ENCODE assay signal across 9 mouse cellular contexts in the genomic region with DNA sequence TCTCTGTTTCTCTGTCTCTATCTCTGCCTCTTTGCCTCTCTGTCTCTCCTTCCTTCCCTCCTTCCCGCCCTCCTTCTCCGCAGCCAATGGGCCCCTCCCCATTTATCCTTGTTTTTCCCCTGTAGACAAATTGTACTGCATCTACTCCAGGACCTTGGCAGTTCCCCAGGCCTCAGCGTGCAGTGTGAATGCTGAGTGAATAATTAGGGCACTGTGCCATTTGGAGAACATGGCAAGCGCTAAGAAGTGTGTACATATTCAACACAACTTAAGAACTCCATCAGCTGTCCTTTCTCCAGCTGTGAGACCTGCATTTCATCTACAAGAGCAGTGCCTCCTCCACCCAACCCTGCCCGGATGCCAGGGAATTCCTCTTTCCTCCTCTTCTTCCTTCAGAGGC.
A peak's percentile ranks its signal among the peaks of the same experiment; 100 is the strongest.
DNase-seq lines count a peak whose midpoint lies in the region; ATAC-seq lines count a peak whose summit lies in the region.
"Had no signal": no experiment of that assay in that cellular context is flagged by ENCODE, and none has a peak within 500 bp of the region (broad histone marks: within the 10 kb centered on the region; RNA-seq: fewer than 3 reads in every experiment).

No protein-coding gene starts in this region.

- peak; percentile 34 for DNase-seq in frontal cortex, postnatal 10 days (ENCODE audit: low spot score in 2 of 2)
- DNase-seq in lung, postnatal 36 days, result no peak
- DNase-seq in spleen, postnatal 4 days (ENCODE audit: low spot score in 2 of 2), result no peak
- no peak for DNase-seq in natural killer cell, adult 2 months (ENCODE audit: low spot score in 2 of 2)

- H3K9ac ChIP-seq in lung, embryonic 15.5 days, result no peak overlapping the region
- no peak overlapping the region for H3K9ac ChIP-seq in forebrain, embryonic 16.5 days (replicated peaks; ENCODE audit: low read depth, low read length)
- no peak overlapping the region for H3K9ac ChIP-seq in neural tube, embryonic 14.5 days (replicated peaks; ENCODE audit: low read depth, low read length)

- H3K9me3 ChIP-seq in lung, embryonic 15.5 days, result no peaks in the 10 kb centered on the region
- H3K9me3 ChIP-seq in forebrain, embryonic 16.5 days (ENCODE audit: control insufficient read depth, low read length), result no peaks in the 10 kb centered on the region
- H3K9me3 ChIP-seq in neural tube, embryonic 14.5 days (ENCODE audit: control insufficient read depth, low read length), result no peaks in the 10 kb centered on the region

- no peak for ATAC-seq in frontal cortex, adult (ENCODE audit: low TSS enrichment)
- peak; percentile 42; the same call in 1 of the 2 replicates for ATAC-seq in lung, embryonic 15.5 days (ENCODE audit: borderline replicate concordance, extremely low read depth, low FRiP score, low TSS enrichment)
- peak; percentile 87 for ATAC-seq in forebrain, embryonic 16.5 days
- peak; percentile 39; the same call in 1 of the 2 replicates for ATAC-seq in neural tube, embryonic 14.5 days (ENCODE audit: low read depth)

- H3K4me2 ChIP-seq in lung, embryonic 15.5 days, result no peak overlapping the region
- H3K4me2 ChIP-seq in forebrain, embryonic 16.5 days (ENCODE audit: low read length), result no peak overlapping the region
- H3K4me2 ChIP-seq in neural tube, embryonic 14.5 days (ENCODE audit: low read depth, low read length), result no peak overlapping the region

- no peak overlapping the region for H3K4me3 ChIP-seq in lung, embryonic 15.5 days
- no peak overlapping the region for H3K4me3 ChIP-seq in forebrain, embryonic 16.5 days (replicated peaks; ENCODE audit: low read length)
- no peak overlapping the region for H3K4me3 ChIP-seq in neural tube, embryonic 14.5 days (ENCODE audit: low read depth, low read length)

- peaks cover 7% of the 10 kb centered on the region; the same call in 1 of the 2 replicates for H3K4me1 ChIP-seq in lung, embryonic 15.5 days
- peaks cover 8% of the 10 kb centered on the region for H3K4me1 ChIP-seq in forebrain, embryonic 16.5 days (replicated peaks; ENCODE audit: control insufficient read depth, insufficient read depth, low read length)
- no peaks in the 10 kb centered on the region for H3K4me1 ChIP-seq in neural tube, embryonic 14.5 days (ENCODE audit: control insufficient read depth, insufficient read depth, low read length)

- no peak overlapping the region for H3K27ac ChIP-seq in lung, embryonic 15.5 days
- peak overlapping the region; percentile 20; the same call in 1 of the 2 replicates for H3K27ac ChIP-seq in forebrain, embryonic 16.5 days (ENCODE audit: low read length)
- H3K27ac ChIP-seq in neural tube, embryonic 14.5 days (ENCODE audit: low read depth, low read length), result no peak overlapping the region
- H3K27ac ChIP-seq: macrophage had no signal

- 51% methylated on average over 5 of the region's 5 CpGs for WGBS in lung, embryonic 15.5 days
- WGBS in forebrain, embryonic 16.5 days, result 19% methylated on average over 5 of the region's 5 CpGs
- WGBS in neural tube, embryonic 14.5 days, result 72% methylated on average over 5 of the region's 5 CpGs

- H3K27me3 ChIP-seq in lung, embryonic 15.5 days, result no peaks in the 10 kb centered on the region
- H3K27me3 ChIP-seq in forebrain, embryonic 16.5 days (replicated peaks; ENCODE audit: control insufficient read depth, insufficient read depth, low read length), result no peaks in the 10 kb centered on the region
- no peaks in the 10 kb centered on the region for H3K27me3 ChIP-seq in neural tube, embryonic 14.5 days (ENCODE audit: control insufficient read depth, insufficient read depth, low read length)

- no peaks in the 10 kb centered on the region for H3K36me3 ChIP-seq in lung, embryonic 15.5 days
- H3K36me3 ChIP-seq in forebrain, embryonic 16.5 days (ENCODE audit: control insufficient read depth, insufficient read depth), result no peaks in the 10 kb centered on the region
- H3K36me3 ChIP-seq in neural tube, embryonic 14.5 days (ENCODE audit: control insufficient read depth, insufficient read depth, low read length), result no peaks in the 10 kb centered on the region

Comparison
In these comparisons a context has a peak if more than half of its experiments do, and no peak if none do; other contexts are left out.
1. DNase-seq: peak in frontal cortex, postnatal 10 days (2 of 2); none in lung, postnatal 36 days (single experiment), spleen, postnatal 4 days (0 of 2) and natural killer cell, adult 2 months (0 of 2).